Mouse (Mus musculus): ENCODE measurements around the gene Rhox3c.
"Not testable (repeated sequence)": the region's sequence is repeated elsewhere in the genome, so short reads cannot be mapped to it uniquely, and the experiment has no call there.

GRCm38 (mm10) chrX:37432194-37432593 lies 26.2 kb upstream of the Rhox3c start, which contains the start of gene Rhox4b:
- TF ChIP-seq CTCF (IDR thresholded peaks at IDR 0.05; ENCODE audit: extremely low read depth, insufficient read depth, insufficient read length, insufficient replicate concordance); POLR2A (IDR thresholded peaks at IDR 0.05; ENCODE audit: low read depth, low read length): not testable (repeated sequence)
